Mouse (Mus musculus): ENCODE data around the gene Adgrb3.
"Not testable (repeated sequence)": the region's sequence is repeated elsewhere in the genome, so short reads cannot be mapped to it uniquely, and the experiment has no call there.

Adgrb3 gene

DNA sequence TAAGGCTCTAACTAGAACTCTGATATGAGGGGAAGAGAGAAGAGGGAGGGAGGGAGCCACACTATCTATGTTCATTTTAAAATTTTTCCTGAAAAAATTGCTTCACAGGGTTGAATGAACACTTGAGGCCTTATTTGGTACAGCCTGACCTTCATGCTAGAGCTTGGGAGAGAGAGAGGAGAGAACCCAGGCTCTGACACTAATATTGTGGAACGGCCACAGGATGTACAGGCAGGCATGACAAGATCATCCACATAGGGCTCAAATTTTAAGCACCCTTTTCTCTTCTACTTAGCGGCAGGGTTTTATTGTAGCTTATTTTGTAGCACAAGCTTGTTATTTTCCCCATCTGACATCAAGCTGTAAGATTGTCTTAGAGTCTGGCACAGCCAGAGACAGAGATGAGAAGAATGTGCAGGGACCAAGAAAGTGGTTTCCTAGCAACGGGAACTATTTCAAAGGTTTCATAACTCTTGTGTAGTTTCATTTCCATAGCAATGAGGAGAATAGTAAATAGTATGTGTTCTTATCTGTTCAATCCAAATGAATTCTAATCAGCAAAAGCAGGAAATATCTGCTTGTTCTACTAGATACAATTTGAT lies 721.9 kb downstream of the Adgrb3 start:
- no peak for DNase-seq (ENCODE audit: low read depth)

DNA sequence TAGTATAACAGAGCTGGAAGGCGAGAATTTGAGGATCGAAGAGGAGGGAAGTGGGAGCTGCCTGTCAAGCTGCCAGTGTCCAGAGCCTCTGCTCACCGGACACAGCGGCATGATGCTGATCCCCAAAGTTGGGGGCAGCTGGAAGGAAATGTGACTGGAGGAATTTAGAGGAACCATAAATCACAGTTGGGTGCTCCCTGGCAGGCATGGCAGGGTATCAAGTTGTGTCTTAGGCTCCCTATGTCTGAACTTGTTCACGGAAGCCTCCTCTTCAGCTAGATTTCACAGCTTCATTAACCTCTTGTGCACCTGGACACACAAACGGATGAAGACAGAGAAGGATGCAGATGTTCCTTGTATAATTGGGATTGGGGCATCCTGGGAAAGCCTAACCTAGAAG lies 722.8 kb downstream of the Adgrb3 start:
- no peak for DNase-seq (ENCODE audit: low read depth)

DNA sequence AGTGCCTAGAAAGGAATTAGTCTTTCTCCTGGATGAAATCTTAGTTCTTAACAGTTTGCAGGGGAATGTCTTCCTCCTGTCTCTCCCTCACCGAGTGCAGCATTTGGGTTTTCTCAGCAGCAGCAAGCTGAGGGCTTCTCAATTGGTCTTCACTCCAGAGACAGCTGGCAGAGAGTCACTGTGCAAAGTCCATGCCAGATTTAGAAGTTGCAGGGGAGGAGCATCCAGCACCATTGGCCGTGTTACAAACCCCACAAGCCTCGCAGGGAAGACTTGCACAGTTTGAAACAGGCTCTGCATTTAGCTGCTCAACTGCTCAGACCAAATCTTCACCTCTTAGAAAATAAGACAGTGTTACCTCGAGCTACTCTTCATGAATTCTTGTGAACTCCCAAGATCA lies 724.1 kb downstream of the Adgrb3 start:
- no peak for DNase-seq (ENCODE audit: low read depth)

DNA sequence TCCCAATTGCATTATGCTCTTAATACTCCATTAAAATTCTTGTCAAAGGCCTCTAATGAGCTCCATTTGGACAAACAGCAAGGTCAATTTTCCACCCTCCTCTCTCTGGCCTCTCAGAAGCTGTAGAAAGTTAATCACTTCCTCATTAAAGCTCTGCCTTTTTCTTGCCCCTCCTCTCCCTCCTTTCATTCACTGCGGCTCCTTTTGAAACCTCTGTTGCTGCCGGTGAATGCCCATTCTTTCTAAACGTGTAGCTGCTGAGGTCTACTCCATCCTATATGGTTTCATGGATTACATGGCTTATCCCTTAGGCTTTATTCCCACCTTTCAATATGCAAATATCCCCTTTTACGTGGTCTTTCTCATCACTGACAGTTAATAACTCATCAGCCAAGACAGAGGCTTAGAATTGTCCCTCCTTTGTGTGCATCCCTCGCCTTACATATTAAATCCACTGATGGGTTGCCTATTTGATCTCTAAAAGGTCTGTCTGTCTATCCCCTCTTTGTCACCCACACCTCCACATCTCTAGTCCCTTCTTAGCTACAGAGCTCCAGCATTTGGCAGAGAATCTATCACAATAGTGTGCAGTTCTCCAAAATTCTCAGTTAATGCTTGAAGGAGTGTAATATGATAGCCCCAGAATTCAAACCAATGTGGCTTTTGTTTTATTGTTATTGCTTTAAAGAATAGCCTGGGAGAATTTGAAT lies 741.3 kb downstream of the Adgrb3 start:
- DNase-seq (ENCODE audit: low read depth), result no peak

DNA sequence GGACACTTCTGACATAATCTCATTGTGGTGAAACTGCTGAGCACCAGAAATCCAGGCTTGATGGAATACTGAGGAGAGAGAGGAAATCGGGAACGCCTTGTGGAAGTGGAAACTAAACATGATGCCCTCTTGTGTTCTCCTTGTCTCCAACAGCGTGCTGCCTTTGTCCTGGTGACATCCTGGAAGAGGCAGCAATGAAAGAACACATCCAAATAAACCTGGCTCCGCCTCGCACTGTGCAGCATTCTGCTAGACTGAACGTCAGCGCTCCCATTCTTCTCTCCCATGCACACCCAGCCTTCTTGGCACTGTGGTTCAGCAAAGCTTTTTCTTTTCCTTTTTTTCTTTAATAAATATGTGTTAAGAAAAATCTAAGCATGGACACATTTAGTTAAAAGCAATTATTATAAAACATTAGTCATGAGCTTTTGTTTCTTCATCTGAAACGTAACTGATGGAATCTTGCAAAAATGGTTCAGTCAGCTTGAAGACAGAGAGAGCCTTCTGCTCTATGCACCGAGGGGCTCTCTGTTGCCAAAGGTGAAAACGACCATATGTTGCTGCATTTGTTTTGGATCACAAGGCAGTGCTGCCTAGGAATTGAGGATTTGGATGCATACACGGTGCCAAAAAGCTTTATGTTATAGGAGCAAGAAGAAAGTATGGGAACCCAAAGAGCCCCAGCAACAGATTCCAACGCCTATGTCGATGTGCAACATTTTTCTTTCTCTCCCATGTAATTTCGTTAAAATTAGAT lies 743.7 kb downstream of the Adgrb3 start:
- no peak for DNase-seq (ENCODE audit: low read depth)

DNA sequence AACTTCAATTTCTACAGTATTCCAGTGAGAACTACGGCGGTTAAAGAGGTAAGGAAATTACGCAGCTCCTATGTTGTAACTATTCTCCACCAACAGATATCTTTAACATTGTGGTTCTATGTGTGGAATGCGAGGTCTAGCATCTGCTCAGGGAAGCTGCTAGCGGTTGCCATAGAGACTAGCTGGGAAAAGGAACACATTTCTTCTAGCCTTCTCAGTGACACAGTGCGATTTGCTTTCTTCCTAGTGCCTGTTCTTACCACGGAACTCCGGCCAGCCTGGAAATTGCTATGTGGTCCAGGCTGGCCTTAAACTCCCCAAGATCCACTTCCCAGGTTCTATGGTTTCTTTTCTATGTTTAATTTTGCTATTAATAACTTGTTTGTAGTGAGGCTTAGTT lies 747.1 kb downstream of the Adgrb3 start:
- DNase-seq (ENCODE audit: low read depth), result no peak

DNA sequence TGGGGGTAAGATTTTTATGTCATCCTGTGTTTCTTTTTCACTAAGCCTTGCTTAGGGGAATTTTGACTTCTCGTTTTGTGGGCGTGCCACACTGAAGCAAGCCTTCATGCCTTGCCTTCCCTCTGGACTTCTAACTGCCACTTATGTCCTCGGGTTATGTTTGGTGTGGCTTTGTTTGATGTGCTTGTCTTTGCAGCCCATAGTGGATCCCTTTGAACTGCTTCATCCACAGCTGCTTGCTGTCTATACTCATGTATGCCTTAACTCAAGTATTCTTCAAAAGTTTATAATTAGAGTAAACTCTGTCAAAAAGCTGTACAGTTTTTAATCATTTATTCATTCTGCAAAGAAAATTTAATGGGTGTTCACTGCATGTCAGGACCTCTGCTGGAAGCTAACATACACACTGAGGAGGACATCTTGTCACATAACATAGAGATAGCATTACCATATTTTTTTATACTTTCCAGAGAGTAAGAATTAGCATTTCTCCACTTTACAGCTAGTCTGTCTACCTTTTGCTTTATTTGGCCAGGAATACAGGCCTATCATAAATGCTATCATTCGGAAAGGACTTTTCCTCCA lies 748.1 kb downstream of the Adgrb3 start:
- DNase-seq (ENCODE audit: low read depth), result no peak

DNA sequence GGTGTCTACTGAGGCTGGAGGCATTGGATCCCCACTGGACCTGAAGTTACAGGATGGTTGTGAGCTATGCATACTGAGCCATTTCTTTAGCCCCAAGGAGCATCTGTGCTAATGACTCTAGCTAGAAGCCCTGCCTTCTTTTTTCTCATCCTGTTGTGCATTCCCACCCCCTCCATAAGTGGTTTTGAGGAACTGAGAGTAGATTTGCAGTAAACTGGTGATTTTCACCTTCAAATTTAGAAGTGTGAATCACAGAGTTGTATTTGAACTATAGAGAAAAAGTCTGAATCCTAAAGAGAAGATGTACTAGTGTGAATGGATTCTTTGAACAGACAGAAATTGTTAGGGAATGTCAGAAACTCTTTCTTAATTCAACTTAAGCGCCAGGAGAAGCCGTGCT lies 750.1 kb downstream of the Adgrb3 start:
- no peak for DNase-seq (ENCODE audit: low read depth)

DNA sequence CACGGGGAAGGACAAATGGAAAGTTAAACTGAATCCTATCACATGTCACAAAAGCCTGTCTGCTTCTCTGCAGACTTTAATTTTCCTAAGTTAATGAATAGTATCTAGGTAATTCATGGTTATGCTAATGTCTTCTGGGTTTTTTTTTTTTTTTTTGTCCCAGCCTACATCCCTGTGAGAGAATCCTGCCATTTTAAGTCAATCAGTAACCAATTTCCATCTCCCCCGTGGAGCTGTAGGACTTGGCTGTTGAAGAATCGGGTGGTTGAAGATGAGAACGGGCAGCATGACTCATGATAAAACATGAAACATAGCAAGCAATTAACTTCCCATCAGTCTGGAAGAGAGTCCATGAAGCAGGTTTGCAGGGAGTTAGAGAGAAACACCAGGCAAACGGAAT lies 753.6 kb downstream of the Adgrb3 start:
- DNase-seq (ENCODE audit: low read depth), result no peak

DNA sequence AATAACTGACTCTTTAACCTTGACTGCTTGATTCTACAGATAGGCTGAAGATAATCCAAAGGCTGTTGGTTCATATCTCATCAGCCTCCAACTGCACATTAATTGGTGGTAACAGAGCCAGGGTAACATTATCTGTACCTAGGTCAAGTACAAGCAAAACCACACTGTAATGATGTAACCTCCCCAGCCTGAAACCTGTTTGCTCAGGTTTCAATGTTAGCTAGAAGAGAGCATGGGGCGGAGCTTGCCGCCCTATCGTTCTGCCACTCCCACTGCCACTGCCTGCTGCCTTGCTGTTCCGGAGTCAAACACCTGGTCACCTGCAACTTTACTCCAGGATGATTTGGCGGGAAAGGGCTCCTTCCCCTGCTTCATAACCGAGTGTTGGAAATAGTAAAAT lies 765.5 kb downstream of the Adgrb3 start:
- DNase-seq (ENCODE audit: low read depth), result no peak

DNA sequence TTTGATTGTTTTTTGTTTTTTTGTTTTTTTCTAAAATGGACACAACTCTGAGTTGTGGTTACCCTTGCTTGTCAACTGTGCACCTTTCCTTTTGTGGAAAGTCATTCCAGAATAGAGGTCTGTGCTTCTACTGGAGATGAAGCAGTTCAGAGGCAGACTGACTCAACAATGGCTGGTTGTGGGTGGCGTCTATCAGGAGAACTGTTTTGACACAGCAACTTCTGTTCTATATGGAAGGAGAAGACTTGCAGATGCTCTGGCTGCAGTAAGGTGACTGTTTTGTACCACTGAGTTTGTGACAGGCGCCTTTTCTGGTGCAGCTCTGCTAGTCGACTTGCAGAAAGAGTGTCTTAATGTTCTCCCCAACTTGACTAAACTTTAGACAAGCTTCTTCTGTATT lies 768.6 kb downstream of the Adgrb3 start:
- DNase-seq (ENCODE audit: low read depth), result no peak

DNA sequence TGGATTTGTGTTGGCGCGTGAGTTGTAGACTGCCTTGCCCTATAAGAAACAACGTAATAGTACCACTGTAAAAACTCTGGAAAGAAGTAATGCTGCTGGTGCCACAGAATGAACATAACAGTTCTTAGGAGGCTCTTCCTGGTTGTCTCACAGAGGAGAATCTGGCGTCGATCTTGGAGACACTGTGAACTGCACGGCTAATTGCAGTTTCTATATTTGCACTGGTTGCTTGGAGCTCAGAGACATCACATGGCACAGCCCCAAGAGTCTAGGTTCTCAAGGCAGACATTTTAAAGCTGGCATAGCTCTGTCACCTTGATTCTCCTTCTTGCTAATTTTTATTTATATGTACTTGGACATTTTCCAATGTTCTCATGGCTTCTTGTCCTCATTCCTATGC lies 769.3 kb downstream of the Adgrb3 start:
- no peak for DNase-seq (ENCODE audit: low read depth)

DNA sequence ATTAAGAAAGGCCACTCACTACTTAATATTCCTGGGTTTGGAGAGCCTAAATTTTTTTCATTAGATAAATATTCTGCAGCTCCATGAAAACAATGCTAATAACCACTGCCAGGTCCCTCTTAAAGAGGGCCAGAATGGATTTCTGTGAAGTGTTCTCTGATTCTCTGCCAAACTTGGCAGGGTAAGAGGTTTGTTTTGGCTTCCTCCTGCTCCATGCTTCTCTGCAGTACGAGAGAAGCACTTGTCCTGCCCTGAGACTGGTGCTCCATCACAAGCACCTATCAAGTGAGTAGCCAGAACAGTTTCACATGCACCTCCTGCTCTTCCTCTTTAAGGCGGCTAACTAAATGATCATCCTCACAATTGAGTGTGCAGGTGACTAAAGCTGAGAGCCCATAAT lies 771.9 kb downstream of the Adgrb3 start:
- DNase-seq (ENCODE audit: low read depth), result no peak

DNA sequence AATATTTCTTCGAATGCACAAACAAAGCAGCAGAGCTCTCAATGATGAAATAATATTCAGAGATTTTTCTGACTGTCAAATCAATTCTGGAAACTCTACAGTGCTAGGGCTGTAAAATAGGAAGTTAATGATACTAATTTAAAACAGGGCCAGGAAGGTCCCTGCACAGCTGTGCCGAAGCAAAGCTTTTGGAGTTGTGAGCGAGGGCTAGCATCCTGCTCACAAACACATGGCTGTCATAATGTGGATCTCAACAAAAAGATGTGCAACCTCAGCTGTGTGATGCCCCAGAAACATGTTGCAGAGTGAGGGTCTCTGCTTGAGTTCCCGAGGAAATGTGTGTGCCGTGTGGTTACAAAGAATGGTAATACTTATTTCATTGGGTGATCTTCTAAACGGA lies 772.3 kb downstream of the Adgrb3 start:
- DNase-seq (ENCODE audit: low read depth), result no peak

DNA sequence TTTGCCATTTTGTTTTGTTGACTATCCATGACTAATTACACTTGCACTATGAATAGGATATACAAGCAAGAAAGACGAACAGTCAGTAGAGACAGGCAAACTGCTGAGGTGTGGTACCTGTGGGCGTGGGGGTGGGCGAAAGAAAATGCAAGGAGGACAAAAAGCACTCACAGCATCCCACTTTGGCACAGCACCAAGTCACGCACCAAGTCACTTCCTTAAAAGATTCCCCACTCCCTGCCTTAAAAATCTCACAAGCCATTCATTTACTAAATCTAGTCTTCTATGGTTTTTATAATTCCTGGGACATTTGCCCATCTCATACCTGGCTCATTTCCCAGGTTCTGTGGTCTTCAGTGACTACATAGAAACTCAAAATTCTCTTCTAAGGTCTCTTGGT lies 787.4 kb downstream of the Adgrb3 start:
- no peak for DNase-seq (ENCODE audit: low read depth)

DNA sequence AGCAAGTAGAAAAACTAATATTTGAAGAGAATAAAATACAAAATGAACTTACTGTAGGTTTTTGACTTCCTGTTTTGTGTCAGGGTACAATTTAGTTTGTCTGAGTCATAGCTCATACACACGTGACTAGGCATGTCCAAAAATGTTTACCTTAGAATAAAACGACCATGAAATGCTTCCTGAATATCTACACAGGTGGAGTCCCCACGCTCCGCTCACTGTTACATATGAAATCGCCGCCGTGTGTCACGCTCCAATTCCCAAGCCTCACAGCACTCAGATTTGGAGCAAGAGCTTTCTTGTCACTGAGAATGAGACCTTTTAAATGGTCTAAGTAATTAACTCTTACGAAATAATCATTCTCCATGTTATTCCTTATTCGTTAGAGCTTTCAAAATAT lies 795.3 kb downstream of the Adgrb3 start:
- DNase-seq (ENCODE audit: low read depth), result no peak

DNA sequence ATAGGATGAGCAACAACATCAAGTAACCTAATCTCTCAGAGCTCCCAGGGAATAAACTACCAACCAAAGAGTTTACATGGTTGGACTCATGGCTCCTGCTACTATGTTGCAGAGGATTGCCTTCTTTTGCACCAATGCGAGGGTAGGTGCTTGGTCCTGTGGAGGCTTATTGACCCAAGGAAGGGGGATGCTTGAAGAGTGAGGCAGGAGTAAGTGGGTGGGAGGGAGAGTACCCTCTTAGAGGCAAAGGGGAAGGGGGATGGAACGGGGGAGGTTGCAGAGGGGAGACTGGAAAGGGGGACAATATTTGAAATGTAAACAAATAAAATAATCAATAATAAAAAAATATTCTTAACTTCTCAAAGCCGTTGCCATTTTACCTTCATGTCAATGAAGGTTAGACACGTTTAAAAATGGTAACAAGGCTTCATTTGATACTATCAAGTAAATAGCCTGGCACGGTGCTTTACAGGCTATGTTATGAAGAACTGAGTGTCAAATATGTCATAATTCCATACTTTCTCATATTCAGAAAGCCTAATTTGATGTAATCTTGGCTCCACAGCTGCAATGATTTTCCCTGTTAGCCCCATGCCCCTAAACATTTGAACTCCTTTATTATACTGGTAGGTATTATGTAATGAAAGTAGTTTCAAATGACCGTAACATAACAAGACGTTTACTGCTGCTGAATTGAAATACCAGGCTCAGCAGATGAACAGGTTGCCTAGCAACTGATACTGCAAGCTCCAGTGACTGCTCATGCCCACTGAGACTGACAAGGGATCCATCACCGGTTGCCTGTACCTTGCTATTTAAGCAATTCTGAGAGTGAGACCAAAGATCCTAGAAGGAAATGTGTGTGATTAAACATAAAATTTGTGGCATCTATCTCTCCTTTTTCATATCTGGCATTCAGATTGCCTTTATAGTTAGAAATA lies 796.1 kb downstream of the Adgrb3 start:
- DNase-seq (ENCODE audit: low read depth), result no peak

DNA sequence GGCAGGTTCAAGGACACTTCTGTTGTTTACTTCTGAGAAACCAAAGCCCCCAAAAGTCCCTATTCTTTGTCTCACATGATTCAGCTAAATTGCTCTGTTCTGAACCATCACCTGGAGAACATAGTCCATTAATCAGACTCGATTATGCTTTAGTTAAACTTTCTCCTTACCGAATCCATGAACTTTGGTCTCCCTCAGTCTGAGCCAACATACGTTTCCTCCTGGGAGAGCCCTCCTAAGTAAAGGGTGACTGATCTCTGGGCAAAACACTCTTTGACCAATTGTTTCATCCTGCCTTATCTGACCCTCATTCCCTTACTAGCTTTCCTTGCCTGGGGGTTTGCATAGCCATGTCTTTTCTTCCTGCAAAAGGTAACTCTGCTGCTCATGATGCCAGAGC lies 806.4 kb downstream of the Adgrb3 start:
- no peak for DNase-seq (ENCODE audit: low read depth)

DNA sequence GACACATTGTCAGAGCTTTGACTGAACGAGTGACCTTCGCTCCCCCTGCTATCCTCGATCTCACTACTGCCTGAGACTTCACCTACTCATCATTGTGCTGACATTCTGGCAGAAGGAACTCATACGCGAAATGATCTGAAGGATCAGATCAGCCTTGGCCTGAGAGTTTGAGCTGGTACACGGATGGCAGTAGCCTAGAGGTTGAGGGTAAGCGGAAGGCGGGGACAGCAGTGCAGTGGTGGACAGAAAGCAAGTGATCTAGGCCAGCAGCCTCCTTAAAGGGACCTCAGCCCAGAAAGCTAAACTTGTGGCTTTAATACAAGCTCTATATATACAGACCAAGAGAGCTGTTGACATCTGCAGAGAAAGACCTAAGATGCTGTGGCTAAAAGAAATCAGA lies 811.7 kb downstream of the Adgrb3 start:
- DNase-seq (ENCODE audit: low read depth), result not testable (repeated sequence)
